Mouse (Mus musculus) embryonic facial prominence, embryonic 14.5 days (tissue): ENCODE measurements at regions not wholly inside any gene's neighbourhood (a gene's known extent, or its start where the extent isn't known, plus 50 kb on each side); places are given as distances from the start of the nearest gene placed in this dataset.

ENCODE experiments used
- ATAC-seq: fragments of 200-750 bp; cut with Nextera tagmentation; 2 replicates; pipeline ENCODE4 v1.8.0; 2017; ENCODE audit warnings: low read depth, moderate number of reproducible peaks, moderate TSS enrichment
- DNase-seq: peaks from one replicate; pipeline ENCODE4 v3.0.0-alpha.2; 2015; ENCODE audit warnings: low spot score
- H3K27ac ChIP-seq: fragments of 300-500 bp; sonication (generic); replicated peaks from 2 replicates; pipeline ENCODE4 v1.5.1; 2014; ENCODE audit warnings: low read depth, mild to moderate bottlenecking, low read length, moderate library complexity
- H3K27me3 ChIP-seq: fragments of 300-500 bp; sonication (generic); replicated peaks from 2 replicates; pipeline ENCODE4 v1.6.1; 2014; ENCODE audit warnings: low read length; ENCODE audit not compliant: control insufficient read depth, insufficient read depth
- H3K36me3 ChIP-seq: fragments of 300-500 bp; sonication (generic); 2 replicates; pipeline ENCODE4 v1.6.1; 2014; ENCODE audit warnings: low read length, mixed read lengths; ENCODE audit not compliant: control insufficient read depth, insufficient read depth
- H3K4me1 ChIP-seq: fragments of 300-500 bp; sonication (generic); 2 replicates; pipeline ENCODE4 v1.6.1; 2014; ENCODE audit warnings: antibody characterized with exemption, low read length; ENCODE audit not compliant: control insufficient read depth, insufficient read depth
- H3K4me2 ChIP-seq: fragments of 300-500 bp; sonication (generic); 2 replicates; pipeline ENCODE4 v1.6.1; 2014; ENCODE audit warnings: low read depth, mild to moderate bottlenecking, low read length, moderate library complexity, mixed read lengths
- H3K4me3 ChIP-seq: fragments of 300-500 bp; sonication (generic); 2 replicates; pipeline ENCODE4 v1.5.1; 2014; ENCODE audit warnings: low read depth, mild to moderate bottlenecking, low read length
- H3K9ac ChIP-seq: fragments of 300-500 bp; sonication (generic); 2 replicates; pipeline ENCODE4 v1.6.1; 2014; ENCODE audit warnings: low read depth, mild to moderate bottlenecking, low read length, moderate library complexity, mixed read lengths
- H3K9me3 ChIP-seq: fragments of 300-500 bp; sonication (generic); 2 replicates; pipeline ENCODE4 v1.6.1; 2016; ENCODE audit warnings: low read length; ENCODE audit not compliant: control insufficient read depth
- WGBS: fragments of 180-500 bp; shearing (Covaris S2); extraction: QIAGEN DNeasy Blood & Tissue Kit; methylation state at CpG from one replicate; pipeline ENCODE4 v1.1.7; 2014; 5-methylcytosine and 5-hydroxymethylcytosine counted together

- Histone ChIP-seq H3K27ac (no peak overlapping the region), H3K4me3 (no peak overlapping the region), H3K4me1 (no peaks in the 10 kb centered on the region), H3K9me3 (no peaks in the 10 kb centered on the region), H3K36me3 (no peaks in the 10 kb centered on the region), H3K9ac (no peak overlapping the region), H3K27me3 (peaks cover 3% of the 10 kb centered on the region; the same call in 1 of the 2 replicates), H3K4me2 (no peak overlapping the region)
- 33% methylated on average over 8 of the region's 8 CpGs for WGBS
- DNase-seq (peak; percentile 47), ATAC-seq (no peak)
Measured at GRCm38 (mm10) chrX:142534780-142535179, 144.4 kb upstream of the Acsl4 start.

- Histone ChIP-seq H3K36me3 (no peaks in the 10 kb centered on the region), H3K27ac (no peak overlapping the region), H3K9me3 (no peaks in the 10 kb centered on the region), H3K4me3 (no peak overlapping the region), H3K4me1 (no peaks in the 10 kb centered on the region), H3K4me2 (no peak overlapping the region), H3K9ac (no peak overlapping the region), H3K27me3 (peaks cover 3% of the 10 kb centered on the region; the same call in 1 of the 2 replicates)
- WGBS, result 95% methylated on average over 1 of the region's 1 CpGs
- DNase-seq (no peak), ATAC-seq (no peak)
Measured at GRCm38 (mm10) chrX:142535540-142535939, 145.2 kb upstream of the Acsl4 start.

- H3K27ac ChIP-seq, result no peak overlapping the region
- H3K9me3 ChIP-seq, result no peaks in the 10 kb centered on the region
- peaks cover 3% of the 10 kb centered on the region; the same call in 1 of the 2 replicates for H3K27me3 ChIP-seq
- no peak overlapping the region for H3K4me3 ChIP-seq
- no peaks in the 10 kb centered on the region for H3K36me3 ChIP-seq
- H3K9ac ChIP-seq, result no peak overlapping the region
- H3K4me2 ChIP-seq, result no peak overlapping the region
- 85% methylated on average over 2 of the region's 2 CpGs for WGBS
- ATAC-seq, result no peak
- no peaks in the 10 kb centered on the region for H3K4me1 ChIP-seq
- no peak for DNase-seq
Measured at GRCm38 (mm10) chrX:142535954-142536353, 145.3 kb upstream of the Tmem164 start.

GRCm38 (mm10) chrX:142537259-142537963 lies 143.8 kb upstream of the Tmem164 start:
- Histone ChIP-seq H3K4me1 (no peaks in the 10 kb centered on the region), H3K27me3 (peaks cover 3% of the 10 kb centered on the region; the same call in 1 of the 2 replicates), H3K36me3 (no peaks in the 10 kb centered on the region), H3K9me3 (no peaks in the 10 kb centered on the region), H3K4me3 (no peak overlapping the region), H3K9ac (no peak overlapping the region), H3K27ac (no peak overlapping the region), H3K4me2 (no peak overlapping the region)
- ATAC-seq (no peak), DNase-seq (no peak)
- WGBS, result 82% methylated on average over 5 of the region's 5 CpGs

DNA sequence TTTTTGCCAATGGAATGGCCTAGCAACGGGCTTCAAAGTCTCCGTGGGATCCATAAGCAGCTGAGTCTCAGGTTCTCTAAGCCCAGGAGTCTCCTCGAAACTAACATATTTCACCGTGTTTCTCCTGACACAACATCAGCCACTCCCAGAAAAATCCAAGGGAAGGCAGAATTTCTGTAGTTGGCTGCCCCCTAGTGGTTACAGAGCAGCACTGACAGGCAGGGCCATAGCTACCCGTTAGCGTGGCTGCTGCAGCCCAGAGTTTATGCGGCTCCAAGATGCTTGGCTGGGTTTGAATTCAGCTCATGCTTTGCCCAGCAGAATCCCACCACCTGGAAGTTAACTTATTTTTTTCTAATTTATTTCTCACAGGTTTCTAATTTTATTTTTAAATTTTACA lies 140.9 kb upstream of the Tmem164 start:
- Histone ChIP-seq H3K4me3 (no peak overlapping the region), H3K9ac (no peak overlapping the region), H3K27me3 (peaks cover 7% of the 10 kb centered on the region), H3K9me3 (no peaks in the 10 kb centered on the region), H3K4me2 (peak overlapping the region; percentile 33; the same call in 1 of the 2 replicates), H3K27ac (no peak overlapping the region), H3K4me1 (no peaks in the 10 kb centered on the region), H3K36me3 (no peaks in the 10 kb centered on the region)
- DNase-seq (peak; percentile 85), ATAC-seq (peak; percentile 62)
- WGBS, result 11% methylated on average over 7 of the region's 7 CpGs

GRCm38 (mm10) chrX:142552196-142552595 lies 129.0 kb upstream of the Tmem164 start:
- Histone ChIP-seq H3K4me2 (no peak overlapping the region), H3K4me1 (no peaks in the 10 kb centered on the region), H3K9me3 (no peaks in the 10 kb centered on the region), H3K36me3 (no peaks in the 10 kb centered on the region), H3K27ac (no peak overlapping the region), H3K27me3 (no peaks in the 10 kb centered on the region; the same call in none of the 2 replicates), H3K9ac (no peak overlapping the region), H3K4me3 (no peak overlapping the region)
- ATAC-seq (peak; percentile 44; the same call in 1 of the 2 replicates), DNase-seq (peak; percentile 54)
- WGBS, result 50% methylated on average over 4 of the region's 4 CpGs

DNA sequence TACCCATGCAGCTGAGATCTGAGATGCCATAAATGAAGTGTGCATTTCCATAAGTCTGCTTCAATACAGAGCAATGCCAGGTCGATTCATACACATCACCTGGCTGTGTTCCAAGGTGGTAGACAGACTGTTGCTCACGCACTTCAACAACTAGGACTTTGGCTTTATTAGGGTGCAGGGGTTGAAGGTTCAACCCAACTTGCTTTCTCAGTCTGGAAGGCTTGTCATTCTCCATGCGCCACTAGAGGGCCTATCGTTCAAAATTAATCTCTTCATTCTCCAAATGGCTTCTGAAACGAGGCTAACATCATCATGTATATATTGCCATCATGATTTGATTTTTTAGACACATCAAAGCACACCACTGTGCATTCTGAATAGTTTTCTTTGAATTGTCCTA lies 127.0 kb upstream of the Tmem164 start:
- no peaks in the 10 kb centered on the region for H3K4me1 ChIP-seq
- DNase-seq (no peak), ATAC-seq (no peak)
- H3K9ac ChIP-seq, result no peak overlapping the region
- 30% methylated on average over 5 of the region's 5 CpGs for WGBS
- H3K27ac ChIP-seq, result no peak overlapping the region
- H3K27me3 ChIP-seq, result no peaks in the 10 kb centered on the region; the same call in none of the 2 replicates
- no peaks in the 10 kb centered on the region for H3K36me3 ChIP-seq
- no peak overlapping the region for H3K4me3 ChIP-seq
- H3K4me2 ChIP-seq, result no peak overlapping the region
- H3K9me3 ChIP-seq, result no peaks in the 10 kb centered on the region

GRCm38 (mm10) chrX:142557496-142557895 lies 123.7 kb upstream of the Tmem164 start:
- Histone ChIP-seq H3K27ac (no peak overlapping the region), H3K9ac (no peak overlapping the region), H3K27me3 (no peaks in the 10 kb centered on the region; the same call in none of the 2 replicates), H3K4me1 (no peaks in the 10 kb centered on the region), H3K4me3 (no peak overlapping the region), H3K9me3 (no peaks in the 10 kb centered on the region), H3K36me3 (no peaks in the 10 kb centered on the region), H3K4me2 (no peak overlapping the region)
- DNase-seq (peak; percentile 20), ATAC-seq (no peak)
- 73% methylated on average over 5 of the region's 5 CpGs for WGBS
